Mouse (Mus musculus): ENCODE data around the gene Rln3.

DNA sequence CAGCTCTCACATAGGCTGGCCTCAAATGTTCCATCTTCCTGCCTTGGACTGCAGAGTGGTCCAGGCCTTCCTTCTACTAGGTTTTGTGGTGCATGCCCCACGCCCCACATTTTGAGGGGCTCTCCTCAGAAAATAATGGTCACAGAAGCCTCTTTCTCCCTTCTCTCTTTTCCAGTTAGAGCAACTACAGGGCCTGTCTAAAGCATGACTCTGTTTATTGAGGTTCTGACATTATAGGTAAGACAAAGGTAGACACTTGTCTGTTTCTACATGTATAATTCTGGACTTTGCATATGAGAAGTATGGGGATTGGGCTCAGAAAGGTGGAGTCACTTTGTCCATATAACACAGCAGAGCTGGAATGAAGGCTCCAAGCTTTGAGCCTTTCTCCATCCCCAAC lies 20.2 kb upstream of the Rln3 start, which contains the start of gene Gm10643:
- TF ChIP-seq CTCF (conservative IDR thresholded peaks at IDR 0.05 in 1 of 2, IDR thresholded peaks at IDR 0.05 in 1 of 2; ENCODE audit: low read depth in 2 of 2, low read length in 2 of 2) (no peak), CHD2 (IDR thresholded peaks at IDR 0.05; ENCODE audit: low read length) (no peak), POLR2A (IDR thresholded peaks at IDR 0.05; ENCODE audit: low read depth, low read length) (no peak), EP300 (IDR thresholded peaks at IDR 0.05; ENCODE audit: low read length) (no peak), MAZ (IDR thresholded peaks at IDR 0.05; ENCODE audit: low read depth, low read length) (no peak), POLR2AphosphoS2 (IDR thresholded peaks at IDR 0.05; ENCODE audit: low read depth, low read length) (no peak), MAFK (IDR thresholded peaks at IDR 0.05; ENCODE audit: insufficient replicate concordance, low read length) (no peak), MEF2A (IDR thresholded peaks at IDR 0.05; ENCODE audit: borderline replicate concordance, low read depth, low read length) (no peak), IRF4 (IDR thresholded peaks at IDR 0.05; ENCODE audit: low read depth, low read length) (no peak), TCF12 (IDR thresholded peaks at IDR 0.05; ENCODE audit: low read depth, low read length) (no peak), HCFC1 (IDR thresholded peaks at IDR 0.05; ENCODE audit: low read depth, low read length) (no peak), BHLHE40 (IDR thresholded peaks at IDR 0.05; ENCODE audit: low read depth, low read length) (no peak), TBP (conservative IDR thresholded peaks at IDR 0.05; ENCODE audit: low read depth, low read length) (no peak)
